Mouse (Mus musculus) splenic B cell, adult 2 months (primary cell): Measurements from ENCODE around the gene Thbs3.
"Not testable (repeated sequence)": the region's sequence is repeated elsewhere in the genome, so short reads cannot be mapped to it uniquely, and the experiment has no call there.

Experiments used
- DNase-seq: peaks from one replicate; pipeline ENCODE4 v3.0.0-alpha.2; 2011; ENCODE audit warnings: low read depth, low spot score
- H3K27me3 ChIP-seq: 2 replicates; pipeline ENCODE4 v1.6.1; 2012; ENCODE audit warnings: mild to moderate bottlenecking, low read length, moderate library complexity, mixed read lengths; ENCODE audit not compliant: control insufficient read depth, poor library complexity, insufficient read depth, severe bottlenecking
- H3K36me3 ChIP-seq: 2 replicates; pipeline ENCODE4 v1.6.1; 2012; ENCODE audit warnings: mild to moderate bottlenecking, low read length, moderate library complexity, mixed read lengths; ENCODE audit not compliant: control insufficient read depth, poor library complexity, insufficient read depth, severe bottlenecking

Thbs3 gene

GRCm38 (mm10) chr3:89209731-89210130 is 5.2 kb upstream of the Thbs3 start:
- peaks cover 9% of the 10 kb centered on the region; the same call in 1 of the 2 replicates for H3K36me3 ChIP-seq
- H3K27me3 ChIP-seq, result no peaks in the 10 kb centered on the region
- DNase-seq, result no peak

GRCm38 (mm10) chr3:89210162-89210561 is 4.8 kb upstream of the Thbs3 start:
- peaks cover 9% of the 10 kb centered on the region; the same call in 1 of the 2 replicates for H3K36me3 ChIP-seq
- no peak for DNase-seq
- no peaks in the 10 kb centered on the region for H3K27me3 ChIP-seq

GRCm38 (mm10) chr3:89210731-89211130 is 4.2 kb upstream of the Thbs3 start:
- no peaks in the 10 kb centered on the region for H3K27me3 ChIP-seq
- no peak for DNase-seq
- H3K36me3 ChIP-seq, result peaks cover 6% of the 10 kb centered on the region; the same call in 1 of the 2 replicates

GRCm38 (mm10) chr3:89213803-89214530 is 1.0 kb upstream of the Thbs3 start:
- Histone ChIP-seq H3K27me3 (no peaks in the 10 kb centered on the region), H3K36me3 (peaks cover 3% of the 10 kb centered on the region; the same call in 1 of the 2 replicates)
- DNase-seq, result peak; percentile 97

- Histone ChIP-seq H3K27me3 (no peaks in the 10 kb centered on the region), H3K36me3 (no peaks in the 10 kb centered on the region)
- DNase-seq, result peak; percentile 93
Measured at GRCm38 (mm10) chr3:89215853-89216252, 873 bp downstream of the Thbs3 start.

GRCm38 (mm10) chr3:89216407-89216806 is 1.4 kb downstream of the Thbs3 start:
- H3K36me3 ChIP-seq, DNase-seq, H3K27me3 ChIP-seq: not testable (repeated sequence)

GRCm38 (mm10) chr3:89218271-89218670 is 3.3 kb downstream of the Thbs3 start:
- H3K36me3 ChIP-seq, result no peaks in the 10 kb centered on the region
- H3K27me3 ChIP-seq, result no peaks in the 10 kb centered on the region
- no peak for DNase-seq

- Histone ChIP-seq H3K27me3 (no peaks in the 10 kb centered on the region), H3K36me3 (no peaks in the 10 kb centered on the region)
- no peak for DNase-seq
Measured at GRCm38 (mm10) chr3:89219546-89219945, 4.6 kb downstream of the Thbs3 start.

- no peaks in the 10 kb centered on the region for H3K27me3 ChIP-seq
- DNase-seq, result no peak
- H3K36me3 ChIP-seq, result no peaks in the 10 kb centered on the region
Measured at GRCm38 (mm10) chr3:89221167-89221566, 6.2 kb downstream of the Thbs3 start.

- DNase-seq, result no peak
- Histone ChIP-seq H3K27me3 (no peaks in the 10 kb centered on the region), H3K36me3 (no peaks in the 10 kb centered on the region)
Measured at GRCm38 (mm10) chr3:89224796-89225195, 9.8 kb downstream of the Thbs3 start.

GRCm38 (mm10) chr3:89225321-89225815 is 10.4 kb downstream of the Thbs3 start:
- no peaks in the 10 kb centered on the region for H3K27me3 ChIP-seq
- no peak for DNase-seq
- no peaks in the 10 kb centered on the region for H3K36me3 ChIP-seq

- DNase-seq, result no peak
- Histone ChIP-seq H3K36me3 (no peaks in the 10 kb centered on the region), H3K27me3 (no peaks in the 10 kb centered on the region)
Measured at GRCm38 (mm10) chr3:89225918-89226317, 10.9 kb downstream of the Thbs3 start.

- H3K36me3 ChIP-seq, result no peaks in the 10 kb centered on the region
- H3K27me3 ChIP-seq, result no peaks in the 10 kb centered on the region
- DNase-seq, result no peak
Measured at GRCm38 (mm10) chr3:89226361-89226760, 11.4 kb downstream of the Thbs3 start.

GRCm38 (mm10) chr3:89226900-89227299 is 11.9 kb downstream of the Thbs3 start, which contains the start of gene Mtx1:
Mtx1 (minus strand) TSS chr3:89227088.
- H3K27me3 ChIP-seq, result no peaks in the 10 kb centered on the region

GRCm38 (mm10) chr3:89227307-89228179 is 12.6 kb downstream of the Thbs3 start:
- no peaks in the 10 kb centered on the region for H3K27me3 ChIP-seq
- peak; percentile 67 for DNase-seq
- H3K36me3 ChIP-seq, result no peaks in the 10 kb centered on the region

More at GRCm38 (mm10) chr3:89226900-89227299, 11.9 kb downstream of the Thbs3 start, which contains the start of gene Mtx1:
- no peak for DNase-seq
- no peaks in the 10 kb centered on the region for H3K36me3 ChIP-seq
